Mouse (Mus musculus) myocyte (in vitro differentiated cells): Measurements from ENCODE around the gene Gm4871.

Experiments used
- MAX ChIP-seq: IDR thresholded peaks from one replicate; pipeline ENCODE4 v1.6.1; 2011; ENCODE audit warnings: low read depth, mild to moderate bottlenecking, control low read depth
- MYOD1 ChIP-seq, 3 experiments: IDR thresholded peaks; one replicate each; pipeline ENCODE4 v1.6.1; 2011; ENCODE audit warnings: control low read depth in 2 of 3, low read depth in 2 of 3, mild to moderate bottlenecking in 2 of 3, moderate library complexity in 1 of 3; ENCODE audit not compliant: insufficient read length in 2 of 3, control insufficient read depth in 1 of 3
- POLR2A ChIP-seq: IDR thresholded peaks from one replicate; pipeline ENCODE4 v1.6.1; 2011; ENCODE audit warnings: low read depth, mild to moderate bottlenecking, control low read depth, moderate library complexity; ENCODE audit not compliant: insufficient read length
- POLR2AphosphoS2 ChIP-seq: IDR thresholded peaks from one replicate; pipeline ENCODE4 v1.6.1; 2011; ENCODE audit warnings: low read depth, control low read depth; ENCODE audit not compliant: insufficient read length
- REST ChIP-seq: IDR thresholded peaks from one replicate; pipeline ENCODE4 v1.6.1; 2011; ENCODE audit warnings: mild to moderate bottlenecking, control low read depth, moderate library complexity; ENCODE audit not compliant: insufficient read depth, insufficient read length
- TCF12 ChIP-seq: IDR thresholded peaks from one replicate; pipeline ENCODE4 v1.6.1; 2011; ENCODE audit warnings: mild to moderate bottlenecking, control low read depth; ENCODE audit not compliant: poor library complexity, insufficient read depth, severe bottlenecking
- TCF3 ChIP-seq: IDR thresholded peaks from one replicate; pipeline ENCODE4 v1.6.1; 2011; ENCODE audit warnings: low read depth, control low read depth; ENCODE audit not compliant: insufficient read length
- USF1 ChIP-seq: IDR thresholded peaks from one replicate; pipeline ENCODE4 v1.6.1; 2011; ENCODE audit warnings: low read depth, mild to moderate bottlenecking, control low read depth, moderate library complexity

DNA sequence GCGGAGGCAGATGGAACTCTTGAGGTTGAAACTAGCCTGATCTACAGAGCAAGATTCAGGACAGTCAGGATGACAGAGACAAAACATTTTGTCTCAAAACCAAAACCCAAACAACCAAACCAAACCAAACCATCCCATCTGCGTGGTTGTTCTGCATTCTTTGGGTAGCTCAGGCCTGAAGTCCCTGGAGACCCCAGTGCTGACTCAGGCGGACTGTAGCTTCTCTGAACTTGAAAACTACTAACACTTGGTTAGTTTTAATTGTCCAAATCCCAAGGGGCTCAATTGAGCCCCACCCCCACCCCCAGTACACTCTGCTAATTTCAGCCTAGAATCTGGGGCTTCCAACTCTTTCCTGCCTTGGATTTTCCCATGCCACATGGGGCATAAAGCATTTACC, 29.2 kb downstream of the Gm4871 start:
- TF ChIP-seq POLR2A (no peak), MYOD1 (IDR thresholded peaks at IDR 0.05; ENCODE audit: control insufficient read depth in 1 of 3, insufficient read length in 2 of 3, low read depth in 2 of 3) (no peak), POLR2AphosphoS2 (no peak), TCF3 (no peak), MAX (no peak), REST (no peak), USF1 (no peak), TCF12 (no peak)
